Mouse (Mus musculus) midbrain, embryonic 11.5 days (tissue): ENCODE data around the gene Snrpd2. TPM values are rescaled to one million over a fixed set of nuclear protein-coding genes. Genes with fewer than 3 reads are reported as not detected.

Experiments
- ATAC-seq: fragments of 200-750 bp; cut with Nextera tagmentation; 2 replicates; pipeline ENCODE4 v1.8.0; 2017; ENCODE audit warnings: moderate TSS enrichment, moderate library complexity; ENCODE audit not compliant: low FRiP score
- DNase-seq: peaks from one replicate; pipeline ENCODE4 v3.0.0; 2015; ENCODE audit warnings: low spot score; ENCODE audit errors: missing footprints
- H3K27ac ChIP-seq: fragments of 300-500 bp; sonication (generic); 2 replicates; pipeline ENCODE4 v1.5.1; 2014; ENCODE audit warnings: low read depth, low read length
- H3K27me3 ChIP-seq: fragments of 300-500 bp; sonication (generic); 2 replicates; pipeline ENCODE4 v1.6.1; 2014; ENCODE audit warnings: mild to moderate bottlenecking, low read length, moderate library complexity, mixed read lengths; ENCODE audit not compliant: control insufficient read depth, insufficient read depth
- H3K36me3 ChIP-seq: fragments of 300-500 bp; sonication (generic); 2 replicates; pipeline ENCODE4 v1.6.1; 2014; ENCODE audit warnings: mild to moderate bottlenecking, low read length, moderate library complexity, mixed read lengths; ENCODE audit not compliant: control insufficient read depth, insufficient read depth
- H3K4me1 ChIP-seq: fragments of 300-500 bp; sonication (generic); 2 replicates; pipeline ENCODE4 v1.6.1; 2014; ENCODE audit warnings: low read length; ENCODE audit not compliant: control insufficient read depth, insufficient read depth
- H3K4me2 ChIP-seq: fragments of 300-500 bp; sonication (generic); 2 replicates; pipeline ENCODE4 v1.6.1; 2014; ENCODE audit warnings: mild to moderate bottlenecking, moderate library complexity
- H3K4me3 ChIP-seq: fragments of 300-500 bp; sonication (generic); 2 replicates; pipeline ENCODE4 v1.5.1; 2014; ENCODE audit warnings: low read depth, low read length
- H3K9ac ChIP-seq: fragments of 300-500 bp; sonication (generic); 2 replicates; pipeline ENCODE4 v1.6.1; 2014; ENCODE audit warnings: low read length
- H3K9me3 ChIP-seq: fragments of 300-500 bp; sonication (generic); 2 replicates; pipeline ENCODE4 v1.6.1; 2016; ENCODE audit warnings: low read length; ENCODE audit not compliant: control insufficient read depth
- WGBS: fragments of 180-500 bp; shearing (Covaris S2); extraction: QIAGEN DNeasy Blood & Tissue Kit; methylation state at CpG from one replicate; pipeline ENCODE4 v1.1.7; 2014; 5-methylcytosine and 5-hydroxymethylcytosine counted together
- polyA plus RNA-seq: library from polyadenylated mRNA; unstranded; fragments of >200 nt; fragmentation: Nextera tagmentation; extraction: Ambion mirVana; gene quantifications from 2 replicates; pipeline ENCODE4 v1.2.1, GENCODE M21; 2014

Gene Snrpd2
- polyA plus RNA-seq, 1 experiment from 2014 or later: 160 TPM

- Histone ChIP-seq H3K36me3 (no peaks in the 10 kb centered on the region), H3K4me3 (peak overlapping the region; percentile 26), H3K4me2 (peak overlapping the region; percentile 44), H3K9me3 (peaks cover 2% of the 10 kb centered on the region; the same call in 1 of the 2 replicates), H3K4me1 (peaks cover 15% of the 10 kb centered on the region), H3K9ac (no peak overlapping the region), H3K27me3 (peaks cover 42% of the 10 kb centered on the region), H3K27ac (no peak overlapping the region)
- DNase-seq (peak; percentile 97), ATAC-seq (no peak)
- WGBS: 6% methylated on average over 27 of the region's 27 CpGs
Observed at GRCm38 (mm10) chr7:19178443-19179092, 29.0 kb downstream of the Snrpd2 start.

GRCm38 (mm10) chr7:19179173-19179572 is 29.7 kb downstream of the Snrpd2 start:
- ATAC-seq (0 out of 2 replicates have a peak, but pooled peaks have one; percentile 4), DNase-seq (peak; percentile 94)
- H3K4me3 ChIP-seq: peak overlapping the region; percentile 26
- WGBS: under 1% methylated on average over 31 of the region's 32 CpGs
- peak overlapping the region; percentile 44 for H3K4me2 ChIP-seq
- peaks cover 42% of the 10 kb centered on the region for H3K27me3 ChIP-seq
- H3K9ac ChIP-seq: peak overlapping the region; percentile 39; the same call in 1 of the 2 replicates
- peaks cover 2% of the 10 kb centered on the region; the same call in 1 of the 2 replicates for H3K9me3 ChIP-seq
- peaks cover 15% of the 10 kb centered on the region for H3K4me1 ChIP-seq
- H3K36me3 ChIP-seq: no peaks in the 10 kb centered on the region
- no peak overlapping the region for H3K27ac ChIP-seq

GRCm38 (mm10) chr7:19179936-19180335 is 30.4 kb downstream of the Snrpd2 start:
- Histone ChIP-seq H3K4me1 (peaks cover 15% of the 10 kb centered on the region), H3K36me3 (no peaks in the 10 kb centered on the region), H3K27ac (no peak overlapping the region), H3K9me3 (peaks cover 2% of the 10 kb centered on the region; the same call in 1 of the 2 replicates), H3K9ac (no peak overlapping the region), H3K4me3 (no peak overlapping the region), H3K4me2 (no peak overlapping the region; the same call in 1 of the 2 replicates), H3K27me3 (peaks cover 42% of the 10 kb centered on the region)
- DNase-seq (no peak), ATAC-seq (no peak)
- WGBS: 39% methylated on average over 6 of the region's 6 CpGs

GRCm38 (mm10) chr7:19180862-19181429 is 31.4 kb downstream of the Snrpd2 start:
- Histone ChIP-seq H3K27ac (no peak overlapping the region), H3K27me3 (peaks cover 37% of the 10 kb centered on the region), H3K36me3 (no peaks in the 10 kb centered on the region), H3K9ac (peak overlapping the region; percentile 63), H3K4me3 (peak overlapping the region; percentile 42), H3K9me3 (peaks cover 2% of the 10 kb centered on the region; the same call in 1 of the 2 replicates), H3K4me1 (peaks cover 13% of the 10 kb centered on the region), H3K4me2 (peak overlapping the region; percentile 57)
- DNase-seq (peak; percentile 92), ATAC-seq (0 out of 2 replicates have a peak, but pooled peaks have one; percentile 11)
- WGBS: 1% methylated on average over 27 of the region's 27 CpGs

GRCm38 (mm10) chr7:19184250-19184649 is 34.7 kb downstream of the Snrpd2 start:
- Histone ChIP-seq H3K27me3 (peaks cover 12% of the 10 kb centered on the region; the same call in 1 of the 2 replicates), H3K4me3 (no peak overlapping the region), H3K9me3 (no peaks in the 10 kb centered on the region), H3K27ac (no peak overlapping the region), H3K4me2 (no peak overlapping the region), H3K36me3 (no peaks in the 10 kb centered on the region), H3K9ac (no peak overlapping the region), H3K4me1 (peaks cover 7% of the 10 kb centered on the region; the same call in 1 of the 2 replicates)
- ATAC-seq: no peak
- no peak for DNase-seq
- WGBS: 90% methylated on average over 2 of the region's 2 CpGs

GRCm38 (mm10) chr7:19184758-19185157 is 35.2 kb downstream of the Snrpd2 start:
- H3K9ac ChIP-seq: no peak overlapping the region
- 93% methylated on average over 6 of the region's 6 CpGs for WGBS
- no peak overlapping the region for H3K4me2 ChIP-seq
- H3K27ac ChIP-seq: no peak overlapping the region
- H3K4me1 ChIP-seq: peaks cover 4% of the 10 kb centered on the region; the same call in 1 of the 2 replicates
- DNase-seq (no peak), ATAC-seq (no peak)
- H3K4me3 ChIP-seq: no peak overlapping the region
- H3K36me3 ChIP-seq: no peaks in the 10 kb centered on the region
- H3K27me3 ChIP-seq: peaks cover 6% of the 10 kb centered on the region; the same call in 1 of the 2 replicates
- no peaks in the 10 kb centered on the region for H3K9me3 ChIP-seq

- 94% methylated on average over 4 of the region's 4 CpGs for WGBS
- Histone ChIP-seq H3K36me3 (peaks cover 8% of the 10 kb centered on the region), H3K4me2 (no peak overlapping the region), H3K27ac (no peak overlapping the region), H3K27me3 (no peaks in the 10 kb centered on the region), H3K4me3 (no peak overlapping the region), H3K4me1 (no peaks in the 10 kb centered on the region), H3K9ac (no peak overlapping the region), H3K9me3 (peaks cover 4% of the 10 kb centered on the region; the same call in 1 of the 2 replicates)
- ATAC-seq: no peak
- DNase-seq: peak; percentile 51
Observed at GRCm38 (mm10) chr7:19194676-19195075, 45.2 kb downstream of the Snrpd2 start.

GRCm38 (mm10) chr7:19196676-19197075 is 47.2 kb downstream of the Snrpd2 start:
- Histone ChIP-seq H3K9ac (no peak overlapping the region), H3K36me3 (peaks cover 8% of the 10 kb centered on the region), H3K9me3 (peaks cover 4% of the 10 kb centered on the region; the same call in 1 of the 2 replicates), H3K27me3 (no peaks in the 10 kb centered on the region), H3K4me1 (no peaks in the 10 kb centered on the region), H3K4me3 (no peak overlapping the region), H3K27ac (no peak overlapping the region), H3K4me2 (no peak overlapping the region)
- WGBS: 71% methylated on average over 6 of the region's 6 CpGs
- peak; percentile 86 for DNase-seq
- no peak for ATAC-seq

- H3K27ac ChIP-seq: no peak overlapping the region
- no peak overlapping the region for H3K4me3 ChIP-seq
- DNase-seq (no peak), ATAC-seq (no peak)
- no peak overlapping the region for H3K9ac ChIP-seq
- H3K9me3 ChIP-seq: peaks cover 4% of the 10 kb centered on the region; the same call in 1 of the 2 replicates
- no peak overlapping the region for H3K4me2 ChIP-seq
- H3K27me3 ChIP-seq: no peaks in the 10 kb centered on the region
- no peaks in the 10 kb centered on the region for H3K4me1 ChIP-seq
- WGBS: 30% methylated on average over 2 of the region's 2 CpGs
- peaks cover 8% of the 10 kb centered on the region for H3K36me3 ChIP-seq
Observed at GRCm38 (mm10) chr7:19197985-19198384, 48.5 kb downstream of the Snrpd2 start.
